Mouse (Mus musculus): ENCODE results near the gene E2f8. TPM values are rescaled to one million over a fixed set of nuclear protein-coding genes. Genes with fewer than 3 reads are reported as not detected.

The E2f8 gene
- polyA plus RNA-seq (2021; fragmentation: Nextera tagmentation), result 0.09 and 0.26 TPM in 2 replicates
- long read RNA-seq, experiment 1, result 0 reads
- long read RNA-seq, experiment 2, result 0 reads

DNA sequence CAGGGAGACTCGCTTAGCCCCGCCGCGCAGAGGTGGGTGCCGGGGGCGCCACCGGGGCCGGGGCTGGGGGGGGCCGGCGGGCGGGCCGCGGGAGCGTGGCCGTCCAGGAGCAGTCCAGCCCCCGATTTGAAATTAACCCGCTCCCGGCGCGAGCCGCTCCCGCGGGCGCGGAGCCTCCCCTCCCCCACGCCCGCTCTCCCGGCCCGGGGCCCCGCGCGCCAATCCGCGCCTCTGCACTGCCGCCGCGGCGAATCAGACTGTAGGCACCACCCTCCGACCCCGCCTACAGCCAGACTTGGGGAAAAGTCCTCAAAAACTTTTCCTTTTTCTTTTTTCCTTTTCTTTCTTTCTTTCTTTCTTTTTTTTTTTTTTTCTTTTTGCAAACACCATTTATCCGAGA is at the start of gene E2f8:
E2f8 (minus strand) TSS at position 111 of the 400 bp plus-strand sequence.

DNA sequence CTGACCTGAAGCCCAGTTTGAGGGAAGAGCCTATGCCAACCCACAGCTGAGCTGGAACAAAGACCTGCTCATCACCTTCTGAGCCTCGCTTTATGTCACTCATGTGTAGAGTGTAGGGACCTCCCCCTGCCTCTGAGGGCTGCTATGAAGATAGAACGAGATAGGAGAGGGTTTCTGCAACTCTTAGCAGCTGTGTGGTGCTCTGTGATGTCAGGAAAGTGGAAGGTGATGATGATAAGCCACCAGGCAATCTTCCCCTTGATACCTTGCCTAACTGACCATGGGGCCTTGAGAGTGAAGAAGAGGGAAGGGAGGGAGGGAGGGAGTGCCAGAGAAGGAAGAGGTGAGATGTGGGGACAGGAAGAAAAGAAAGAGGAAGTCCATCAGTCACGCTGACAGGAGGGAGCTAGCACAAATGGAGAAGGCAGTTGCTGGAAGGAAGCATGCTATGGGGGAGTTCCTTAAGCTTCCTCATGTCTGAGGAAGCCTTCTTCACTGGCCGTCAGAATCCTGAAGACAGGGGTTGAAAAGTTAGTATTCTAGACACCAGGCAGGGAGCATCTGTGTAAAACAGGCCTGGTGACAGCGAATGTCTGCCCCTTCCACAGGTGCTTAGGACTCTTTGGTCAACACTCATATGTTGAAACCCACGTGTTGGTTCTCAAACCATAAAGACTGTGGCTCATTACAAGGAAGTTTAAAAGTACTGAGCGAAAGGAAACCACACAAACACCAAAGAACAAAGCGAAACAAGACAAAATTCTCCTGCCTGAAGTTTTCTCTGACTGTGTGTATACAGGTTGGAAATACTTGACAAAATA is 27.3 kb upstream of the E2f8 start, which contains the start of gene Nav2:
Nav2 (plus strand) TSS at position 196 of the 821 bp plus-strand sequence.

DNA sequence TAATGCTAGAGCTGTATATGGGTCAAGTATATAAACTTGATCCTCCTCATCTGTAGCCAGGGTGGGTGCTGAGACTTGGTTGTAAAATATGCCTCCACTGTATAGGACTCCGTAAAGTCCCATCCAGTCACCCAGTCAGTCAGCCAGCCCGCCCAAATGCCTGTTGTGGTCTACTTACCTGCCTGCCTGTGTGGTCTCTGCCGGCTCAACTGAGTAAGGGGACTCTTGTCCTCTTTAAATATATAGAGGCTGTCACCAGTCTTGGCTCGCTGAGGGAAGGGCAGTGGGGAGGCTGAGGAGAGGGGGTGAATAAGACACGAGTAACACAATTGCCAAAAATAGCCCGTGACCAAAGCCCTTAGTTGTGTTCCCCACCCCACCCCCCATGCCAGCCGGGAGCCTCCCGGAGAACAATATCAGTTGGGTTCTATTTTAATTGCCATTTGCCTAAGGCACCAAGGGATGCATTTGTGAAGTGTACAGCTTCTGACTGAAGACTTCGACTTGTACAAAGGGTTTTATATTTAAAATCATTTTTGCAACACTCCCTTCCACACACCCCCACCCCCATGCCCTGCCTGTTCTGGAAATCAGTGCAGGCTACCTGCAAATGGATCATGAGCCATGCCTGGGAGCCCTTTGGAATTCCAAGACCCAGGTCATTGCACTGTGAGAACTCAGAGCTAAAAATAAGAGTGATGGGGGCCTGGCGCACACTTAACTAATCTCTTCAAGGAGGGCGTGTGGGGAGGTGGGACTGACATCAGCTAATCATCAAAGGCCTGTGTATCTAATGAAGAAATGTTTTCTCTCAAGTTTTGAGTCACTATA is 33.4 kb downstream of the E2f8 start, which contains the start of gene Csrp3:
Csrp3 (minus strand) TSS at position 214 of the 831 bp plus-strand sequence.

Other genes starting within 250 kb of the E2f8 start
- not detected in 2 replicates for gene Mrgprb3, start 237.8 kb downstream of the E2f8 start, polyA plus RNA-seq (2021; fragmentation: Nextera tagmentation)
- 16.1 and 18.0 TPM in 2 replicates for gene Zdhhc13, start 92.6 kb downstream of the E2f8 start, polyA plus RNA-seq (2021; fragmentation: Nextera tagmentation)
- gene Csrp3, start 33.6 kb downstream of the E2f8 start, polyA plus RNA-seq (2021; fragmentation: Nextera tagmentation), result not detected in 2 replicates
- 6.5 and 7.4 TPM in 2 replicates for gene Nav2, start 27.1 kb upstream of the E2f8 start, polyA plus RNA-seq (2021; fragmentation: Nextera tagmentation)

All from left cerebral cortex, adult 6 months (tissue).